Mouse (Mus musculus): ENCODE measurements around the gene Rnf149.
"Not testable (repeated sequence)": the region's sequence is repeated elsewhere in the genome, so short reads cannot be mapped to it uniquely, and the experiment has no call there.

Rnf149 gene

DNA sequence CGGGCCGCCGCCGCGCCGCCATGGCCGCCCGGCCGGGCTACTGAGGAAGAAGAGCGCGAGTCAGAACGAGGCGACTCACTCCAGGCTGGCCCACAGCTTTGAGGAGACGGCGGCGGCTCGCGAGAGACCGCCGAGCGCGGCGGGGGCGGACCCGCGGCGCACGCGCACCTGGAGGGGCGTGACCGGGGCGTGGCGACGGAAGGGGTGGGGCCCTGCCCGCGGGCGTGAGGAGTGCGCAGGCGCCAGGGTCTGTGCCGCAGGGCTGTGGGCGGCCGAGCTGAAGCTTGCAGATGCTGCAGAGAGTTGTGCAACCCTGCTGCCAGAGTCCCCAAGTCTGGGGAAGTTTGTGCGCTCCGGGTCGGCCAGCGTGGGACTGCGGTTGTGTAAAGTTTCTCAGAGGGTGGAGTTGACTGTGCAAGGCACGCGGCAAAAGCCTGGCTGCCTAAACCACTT lies at the start of gene Rnf149:
Rnf149 (minus strand) TSS at position 153 of the 453 bp plus-strand sequence.
- ATAC-seq (ENCODE audit: low TSS enrichment) = peak; percentile 88

DNA sequence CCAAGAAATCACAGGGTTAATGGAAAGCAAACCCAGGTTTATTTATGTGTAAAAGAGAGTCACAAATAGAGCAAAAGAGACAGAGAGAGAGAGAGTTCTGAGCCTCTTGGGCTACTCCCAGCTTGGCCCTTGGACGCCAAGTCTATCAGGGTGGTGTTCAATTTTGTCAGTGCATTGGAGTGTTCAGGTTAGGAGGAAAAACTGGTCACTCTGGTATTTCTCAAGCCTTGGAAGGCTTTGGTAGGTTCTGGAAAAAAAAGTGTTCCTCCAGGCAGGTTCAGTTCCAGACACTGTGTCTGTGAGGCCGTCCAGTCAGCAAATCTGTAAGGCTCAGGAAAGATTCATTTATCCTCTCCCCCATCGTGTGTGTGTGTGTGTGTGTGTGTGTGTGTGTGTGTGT lies 48.3 kb upstream of the Rnf149 start:
- peak; percentile 28; the same call in 1 of the 2 replicates for ATAC-seq (ENCODE audit: low TSS enrichment)

DNA sequence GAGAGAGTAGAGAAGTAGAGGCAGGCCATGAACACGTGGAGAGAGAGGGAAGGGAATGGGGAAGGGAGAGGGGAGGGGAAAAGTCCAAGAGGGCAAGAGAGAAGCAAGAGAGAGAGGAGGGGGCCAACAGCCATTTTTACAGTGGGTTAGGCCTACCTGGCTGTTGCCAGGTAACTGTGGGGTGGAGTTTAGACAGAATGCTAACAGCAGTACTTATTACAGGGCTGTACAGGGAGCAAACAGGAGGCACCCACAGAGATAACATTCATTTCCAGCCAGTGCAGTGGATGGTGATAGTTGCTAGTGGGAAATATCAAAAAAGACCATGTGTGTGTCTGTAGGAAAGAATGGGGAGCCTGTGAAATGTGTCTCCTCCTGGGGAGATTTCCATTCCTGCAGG lies 46.5 kb upstream of the Rnf149 start:
- no peak for ATAC-seq (ENCODE audit: low TSS enrichment)

DNA sequence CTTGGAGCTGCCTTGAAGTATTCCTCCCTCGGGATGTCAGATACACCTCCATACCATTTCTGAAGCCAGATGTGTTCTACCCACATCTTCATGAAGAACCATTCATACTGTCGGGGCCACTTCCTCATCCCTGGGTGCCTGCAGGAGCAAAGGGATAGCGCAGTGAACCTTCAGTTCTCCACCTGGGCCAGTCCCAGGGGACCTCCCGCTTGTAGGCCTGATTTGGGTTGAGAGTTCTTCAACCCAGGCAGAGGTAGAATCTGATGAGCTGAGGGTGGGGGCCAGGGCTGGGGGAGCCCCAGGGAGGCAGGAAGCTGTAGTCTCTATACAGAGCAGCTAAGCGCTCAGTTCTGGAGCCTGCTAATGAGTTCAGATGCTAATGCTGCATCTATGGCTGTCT lies 45.9 kb upstream of the Rnf149 start:
- no peak for ATAC-seq (ENCODE audit: low TSS enrichment)

DNA sequence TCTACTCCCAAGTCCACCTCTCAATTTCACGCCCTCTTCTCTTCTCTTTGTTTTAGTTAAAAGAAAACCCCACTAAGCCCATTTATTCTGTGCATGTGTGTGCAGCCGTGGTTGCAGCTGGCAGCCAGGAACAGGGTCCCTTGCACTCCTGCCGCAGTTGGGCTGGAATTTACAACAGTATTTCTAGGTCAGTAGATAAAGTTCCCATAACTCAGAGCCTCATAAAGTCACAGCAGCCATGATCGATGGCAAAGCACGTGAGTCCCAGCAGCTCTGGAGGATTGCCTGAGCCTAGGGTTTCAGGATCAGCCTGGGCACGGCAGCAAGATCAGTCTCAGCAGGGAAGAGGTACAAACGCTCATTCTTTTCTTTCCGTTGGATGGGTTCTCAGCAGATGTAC lies 41.3 kb upstream of the Rnf149 start:
- ATAC-seq (ENCODE audit: low TSS enrichment) = no peak

DNA sequence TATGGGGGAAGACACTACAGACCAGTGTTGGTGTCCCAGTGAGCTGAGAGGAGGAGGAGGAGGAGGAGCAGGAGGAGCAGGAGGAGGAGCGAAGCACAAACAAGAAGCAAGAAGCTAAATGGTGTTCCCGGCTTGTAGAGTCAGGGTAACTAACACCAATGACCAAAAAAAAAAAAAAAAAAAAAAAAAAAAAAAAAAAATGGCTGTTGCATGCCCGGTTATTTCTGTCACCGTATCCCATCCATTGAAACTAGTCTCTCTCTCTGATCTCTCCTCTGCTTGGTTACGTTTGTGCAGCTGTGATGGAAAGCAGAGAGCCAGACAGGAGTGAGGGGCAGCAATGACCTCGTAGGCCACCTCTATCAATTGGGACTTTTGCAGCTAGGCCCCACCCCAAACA lies 38.3 kb upstream of the Rnf149 start:
- no peak for ATAC-seq (ENCODE audit: low TSS enrichment)

DNA sequence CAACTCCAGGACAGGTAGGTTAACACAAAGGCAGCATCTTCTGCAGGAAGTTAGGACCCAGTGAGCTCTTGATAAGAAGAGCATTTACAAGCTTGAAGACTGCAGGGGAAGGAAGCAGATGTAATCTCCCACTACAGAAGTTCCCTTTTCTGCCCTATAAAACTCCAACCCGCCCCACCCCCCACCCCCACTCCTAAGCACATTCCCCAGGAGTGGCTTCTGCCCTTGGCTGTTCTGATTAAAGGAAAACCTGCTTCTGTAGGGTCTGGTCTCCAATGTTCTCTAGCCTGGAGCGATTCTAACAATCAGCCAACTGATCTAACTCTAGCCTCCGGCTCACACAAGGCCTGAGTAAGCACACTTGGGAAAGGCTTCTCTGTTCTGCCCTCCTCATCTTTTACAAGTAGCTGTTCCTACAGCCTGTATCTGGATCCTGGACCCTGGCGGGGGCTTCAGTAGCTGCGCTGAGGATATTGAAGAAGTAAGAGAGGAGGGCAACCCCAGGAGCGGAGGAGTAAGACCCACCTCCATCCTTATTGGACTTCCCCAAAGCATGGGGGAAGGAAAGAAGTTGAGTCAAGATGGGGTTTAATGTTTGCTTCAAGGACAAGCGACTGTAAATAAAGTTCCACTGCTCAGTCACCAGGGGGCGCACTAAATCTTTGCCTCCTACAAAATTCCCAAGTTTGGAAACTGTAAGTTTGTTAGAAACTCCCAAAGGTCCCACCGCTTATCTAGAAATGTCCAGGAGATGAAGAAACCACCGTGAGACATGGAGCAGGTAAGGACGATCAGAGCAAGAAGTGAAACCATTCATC lies 37.5 kb upstream of the Rnf149 start:
- peak; percentile 68 for ATAC-seq (ENCODE audit: low TSS enrichment)

DNA sequence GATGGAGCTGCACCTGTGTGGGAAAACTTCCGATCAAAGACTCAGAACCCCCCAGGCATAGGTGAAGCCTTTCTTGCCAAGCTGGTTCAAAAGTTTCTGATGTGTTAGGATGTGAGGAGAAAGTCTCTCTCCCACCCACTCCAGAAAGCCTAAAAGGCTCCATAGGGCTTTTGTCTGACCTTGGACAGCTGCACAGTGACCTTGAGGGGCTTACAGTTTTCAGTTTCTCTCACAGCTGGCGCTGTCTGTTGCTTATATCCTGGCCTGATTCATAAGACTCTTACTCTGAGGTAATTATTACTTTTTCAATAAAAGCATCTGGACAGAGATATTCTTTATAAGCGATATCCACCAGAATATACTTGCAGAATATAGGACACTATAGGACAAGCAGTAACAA lies 35.9 kb upstream of the Rnf149 start:
- no peak for ATAC-seq (ENCODE audit: low TSS enrichment)

DNA sequence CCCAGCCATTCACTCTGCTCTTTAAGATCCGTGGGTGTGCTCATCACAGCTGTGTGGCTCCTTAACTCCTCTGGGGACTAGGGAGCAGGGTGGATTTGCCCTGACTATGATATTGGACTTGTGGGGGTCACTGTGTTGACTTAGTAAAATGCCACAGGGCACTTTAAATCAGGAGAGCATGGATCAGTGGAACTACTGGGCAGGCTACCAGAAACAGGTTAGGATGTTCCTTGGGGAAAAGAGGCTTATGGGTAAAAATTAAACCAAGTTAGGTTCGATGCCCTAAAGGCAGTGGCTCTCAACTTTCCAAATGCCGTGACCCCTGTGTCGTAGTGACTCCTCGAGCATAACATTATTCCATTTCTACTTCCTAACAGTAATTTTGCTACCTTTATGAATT lies 35.3 kb upstream of the Rnf149 start:
- no peak for ATAC-seq (ENCODE audit: low TSS enrichment)

DNA sequence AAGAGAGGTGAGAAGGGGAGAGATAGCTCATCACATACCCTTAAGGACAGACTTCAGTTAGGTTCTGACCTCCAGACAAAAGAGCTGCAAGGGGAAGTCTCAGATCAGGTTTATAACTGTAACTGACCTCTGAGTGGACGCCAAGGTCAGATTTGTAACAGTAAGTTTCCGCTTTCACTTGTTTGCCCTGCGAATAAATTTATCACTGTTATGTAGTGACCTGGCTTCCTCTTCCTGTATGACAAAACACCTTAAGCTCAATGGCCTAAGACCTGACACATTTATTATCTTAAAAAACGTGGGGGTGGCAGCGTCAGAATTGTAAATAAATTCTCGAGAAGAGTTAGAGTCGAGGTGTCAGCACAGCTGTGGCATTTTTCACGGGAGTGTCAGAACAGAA lies 31.3 kb upstream of the Rnf149 start:
- no peak for ATAC-seq (ENCODE audit: low TSS enrichment)

DNA sequence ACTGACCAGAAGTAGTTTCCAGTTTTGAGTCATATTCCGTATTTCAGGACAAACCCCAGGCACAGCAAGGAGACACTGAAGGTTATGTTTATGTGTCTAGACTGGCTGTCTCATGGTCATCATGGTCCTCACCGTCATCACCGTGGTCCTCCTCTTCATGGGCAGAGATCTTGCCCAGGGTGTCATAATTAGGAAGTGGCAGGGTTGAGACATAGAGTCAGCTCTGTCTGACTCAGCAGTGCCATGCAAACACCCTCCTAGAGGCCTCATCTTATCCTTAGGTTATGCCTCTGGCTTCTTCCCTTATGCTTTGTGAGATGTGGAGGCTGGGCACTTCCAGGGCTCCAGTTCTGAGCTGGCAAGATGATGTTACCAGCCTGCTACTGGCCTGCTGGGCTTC lies 25.3 kb upstream of the Rnf149 start:
- no peak for ATAC-seq (ENCODE audit: low TSS enrichment)

DNA sequence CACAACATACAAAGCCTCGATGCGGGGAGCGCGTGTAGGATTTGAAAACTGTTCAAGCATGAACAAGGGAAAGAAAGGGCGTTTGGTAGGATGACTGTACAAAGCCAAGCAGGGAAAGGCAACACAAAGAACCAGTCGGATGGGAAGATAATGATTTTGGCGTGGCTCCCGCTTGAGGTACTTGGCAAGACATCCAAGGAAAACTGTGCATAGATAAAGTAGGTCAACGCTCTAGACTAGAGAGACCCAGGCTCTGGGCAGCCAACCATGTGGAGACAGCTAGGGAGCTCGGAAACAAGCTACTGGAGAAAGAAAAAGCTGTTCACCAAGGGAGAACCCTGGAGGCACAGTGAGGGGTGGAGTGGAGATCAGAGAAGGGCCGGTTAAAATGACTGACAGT lies 21.5 kb upstream of the Rnf149 start:
- peak; percentile 79 for ATAC-seq (ENCODE audit: low TSS enrichment)

DNA sequence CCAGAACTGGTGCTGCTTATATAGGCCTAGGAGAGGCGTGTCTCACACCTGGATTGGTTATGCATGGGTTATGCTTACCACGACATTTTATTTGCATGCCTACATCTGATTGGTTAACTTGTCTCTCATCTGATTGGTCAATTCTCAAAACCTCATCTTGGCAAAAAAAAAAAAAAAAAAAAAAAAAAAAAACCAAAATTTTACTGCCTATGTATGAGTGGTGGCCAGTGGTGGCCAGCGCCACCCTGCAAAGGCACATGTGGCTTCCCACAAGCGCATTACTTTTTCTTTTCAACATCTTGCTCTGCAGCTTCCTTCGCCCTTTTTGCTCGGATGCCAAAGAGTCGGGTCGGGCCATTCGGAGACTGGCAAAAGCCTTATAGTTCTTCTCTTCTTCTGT lies 19.9 kb upstream of the Rnf149 start:
- not testable (repeated sequence) for ATAC-seq (ENCODE audit: low TSS enrichment)

DNA sequence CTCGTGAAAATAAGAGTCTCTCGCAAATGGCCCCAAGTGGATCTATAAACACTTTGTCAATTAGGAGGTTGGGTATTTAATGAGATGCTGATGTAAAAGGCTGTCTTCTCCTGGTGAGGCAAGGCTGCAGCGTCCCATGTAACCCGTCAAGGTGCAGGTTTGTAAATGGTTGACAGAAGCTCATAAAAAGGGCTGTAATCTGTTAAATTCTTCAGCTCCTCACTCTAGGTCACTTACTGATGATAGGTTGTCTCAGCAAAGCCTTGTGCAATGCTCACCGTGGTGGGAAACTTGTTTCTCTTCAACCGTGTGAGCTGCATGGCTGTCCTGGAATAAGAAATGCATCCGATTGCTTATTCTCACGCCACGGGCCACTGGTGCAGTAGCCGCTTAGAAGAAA lies 16.6 kb upstream of the Rnf149 start:
- ATAC-seq (ENCODE audit: low TSS enrichment) = no peak

DNA sequence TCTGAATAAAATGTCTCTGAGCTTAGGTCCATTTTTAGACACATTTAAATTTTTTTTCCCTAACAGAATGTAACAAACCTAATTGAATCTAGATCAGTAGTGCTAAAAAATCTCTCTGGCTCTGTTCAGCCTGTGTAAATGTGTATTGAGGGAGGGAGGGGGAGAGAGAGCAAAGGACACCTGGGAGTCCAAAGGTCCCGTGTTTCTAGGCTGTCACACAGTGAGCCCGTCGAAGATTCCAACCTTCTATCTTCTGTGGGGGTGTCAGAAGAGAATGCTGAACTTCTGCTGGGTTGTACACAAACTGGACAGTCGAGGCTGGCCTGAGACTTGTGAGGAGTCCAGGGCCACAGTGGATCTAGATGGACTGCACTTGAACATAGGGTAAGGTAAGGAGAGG lies 14.9 kb upstream of the Rnf149 start:
- no peak for ATAC-seq (ENCODE audit: low TSS enrichment)

DNA sequence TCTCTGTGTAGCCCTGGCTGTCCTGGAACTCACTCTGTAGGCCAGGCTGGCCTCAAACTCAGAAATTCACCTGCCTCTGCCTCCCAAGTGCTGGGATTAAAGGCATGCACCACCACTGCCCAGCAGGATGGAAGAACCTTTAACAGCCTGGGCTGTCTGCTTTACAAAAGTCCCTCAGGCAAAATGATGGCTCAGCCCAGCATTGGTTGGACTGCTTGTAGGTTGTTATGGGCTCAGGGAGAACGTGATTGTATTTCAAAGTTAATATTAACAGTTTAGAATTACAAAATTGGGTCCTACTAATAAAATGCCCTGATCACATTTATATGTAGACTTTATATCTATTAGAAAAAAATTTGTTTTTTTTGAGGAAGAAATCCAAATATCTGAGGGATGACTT lies 14.4 kb upstream of the Rnf149 start:
- ATAC-seq (ENCODE audit: low TSS enrichment) = not testable (repeated sequence)

DNA sequence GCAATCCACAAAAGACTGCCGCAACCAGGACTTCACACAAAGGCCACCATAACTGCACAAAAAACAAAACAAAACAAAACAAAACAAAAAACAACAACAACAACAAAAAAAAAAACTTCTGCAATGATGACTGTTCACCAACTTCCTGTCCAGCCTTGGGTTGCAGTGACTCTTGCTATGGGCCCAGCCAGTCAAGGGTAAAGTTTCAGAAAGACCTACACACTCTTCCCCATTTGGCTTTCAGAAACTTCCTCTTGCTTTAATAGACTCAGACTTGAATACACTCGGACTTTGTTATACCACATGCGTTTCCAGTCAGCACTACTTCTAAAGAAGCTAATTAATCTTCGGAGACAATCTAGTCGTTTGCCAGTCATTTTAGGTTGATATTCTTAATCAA lies 13.0 kb upstream of the Rnf149 start:
- no peak for ATAC-seq (ENCODE audit: low TSS enrichment)

DNA sequence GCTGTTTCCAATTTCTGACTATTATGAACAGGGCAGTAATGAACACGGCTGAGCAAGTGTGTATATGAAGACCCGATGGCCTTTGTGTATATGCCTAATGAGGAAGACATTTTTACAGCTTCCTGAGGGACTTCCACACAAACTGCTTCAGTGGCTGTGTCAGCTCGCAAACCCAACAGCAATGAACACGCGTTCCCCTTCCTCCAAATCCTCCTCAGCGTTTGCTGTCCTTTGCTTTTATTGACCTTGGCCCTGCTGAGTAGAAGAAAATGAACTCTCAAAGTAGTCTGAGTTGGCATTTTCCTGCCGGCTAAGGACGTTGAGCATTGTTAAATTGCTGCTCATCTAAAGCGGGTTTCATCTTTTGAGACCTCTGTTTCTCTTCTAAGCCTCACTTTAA lies 8.2 kb upstream of the Rnf149 start:
- ATAC-seq (ENCODE audit: low TSS enrichment) = no peak

DNA sequence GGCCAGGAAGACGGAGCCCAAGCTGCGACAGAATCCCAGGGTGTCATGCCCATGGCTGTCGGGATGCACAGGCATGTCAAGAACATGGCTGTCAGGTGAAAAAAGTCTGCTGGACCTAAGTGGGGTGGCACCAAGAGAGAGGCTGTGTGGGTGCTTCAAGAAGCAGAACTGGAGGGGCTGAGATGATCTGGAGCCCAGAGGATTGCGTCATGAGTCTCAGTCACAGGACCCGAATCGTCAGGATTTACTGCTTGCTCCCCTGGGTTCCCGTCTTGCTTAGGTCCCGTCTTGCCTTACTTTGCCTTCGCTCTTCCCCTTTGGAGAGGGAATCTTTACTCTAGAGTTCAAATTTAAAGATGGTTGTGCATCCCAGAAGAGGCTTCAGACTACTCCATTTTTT lies 6.0 kb upstream of the Rnf149 start:
- no peak for ATAC-seq (ENCODE audit: low TSS enrichment)

DNA sequence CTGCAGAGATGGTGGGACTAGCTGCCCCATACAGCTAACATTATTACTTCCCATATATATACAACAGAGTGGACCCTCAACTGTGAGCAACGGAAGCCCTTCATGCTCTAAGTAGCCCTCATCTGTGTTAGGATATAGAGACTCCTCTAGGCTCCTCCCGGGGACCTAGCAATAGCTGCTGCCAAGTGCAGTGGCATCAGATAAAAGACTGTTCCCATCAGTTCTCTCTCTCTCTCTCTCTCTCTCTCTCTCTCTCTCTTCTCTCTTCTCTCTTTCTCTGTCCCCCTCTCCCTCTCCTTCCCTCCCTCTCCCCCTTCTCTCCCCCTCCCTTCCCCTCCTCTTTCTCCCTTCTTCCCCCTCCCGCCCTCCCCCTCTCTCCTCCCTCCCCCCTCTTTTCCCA lies 4.0 kb upstream of the Rnf149 start:
- ATAC-seq (ENCODE audit: low TSS enrichment) = no peak

DNA sequence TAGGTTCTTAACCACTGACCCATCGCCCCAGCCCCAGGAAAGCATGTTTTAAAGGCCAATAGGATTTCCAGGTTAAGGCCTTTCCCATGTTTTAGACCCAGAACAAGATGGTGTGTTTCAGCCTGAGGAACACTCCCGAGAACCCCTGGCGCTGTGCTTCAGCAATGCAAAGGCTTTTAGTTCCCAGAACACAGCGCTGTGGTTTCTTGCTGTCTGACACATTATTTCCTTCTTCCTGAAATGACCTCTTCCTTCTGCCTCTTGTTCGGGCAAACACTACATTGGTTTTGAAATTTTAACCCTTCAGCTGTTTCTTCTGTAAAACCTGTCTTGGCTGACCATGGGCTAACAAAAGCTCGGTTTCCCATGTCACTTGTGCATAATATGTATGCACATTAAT lies 1.9 kb upstream of the Rnf149 start:
- no peak for ATAC-seq (ENCODE audit: low TSS enrichment)

DNA sequence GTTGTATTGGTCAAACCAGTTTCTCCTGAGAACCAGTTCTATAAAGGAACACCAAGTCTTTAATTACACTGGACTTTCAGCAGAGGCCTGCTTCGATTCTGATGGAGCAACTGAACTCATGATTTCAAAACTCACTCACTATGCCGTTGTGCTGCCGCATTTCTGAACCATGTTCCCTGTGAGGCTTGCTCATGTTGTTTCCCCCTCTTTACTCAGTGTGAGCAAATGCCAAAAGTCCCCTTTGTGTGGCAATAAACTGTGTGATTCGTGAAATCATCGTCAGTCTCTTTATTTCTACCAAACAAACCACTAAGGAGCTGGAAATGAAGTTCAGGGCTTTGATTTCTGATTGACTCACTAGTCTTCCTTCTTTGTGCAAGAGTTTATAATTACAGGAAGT lies 1.2 kb upstream of the Rnf149 start:
- ATAC-seq (ENCODE audit: low TSS enrichment) = no peak

DNA sequence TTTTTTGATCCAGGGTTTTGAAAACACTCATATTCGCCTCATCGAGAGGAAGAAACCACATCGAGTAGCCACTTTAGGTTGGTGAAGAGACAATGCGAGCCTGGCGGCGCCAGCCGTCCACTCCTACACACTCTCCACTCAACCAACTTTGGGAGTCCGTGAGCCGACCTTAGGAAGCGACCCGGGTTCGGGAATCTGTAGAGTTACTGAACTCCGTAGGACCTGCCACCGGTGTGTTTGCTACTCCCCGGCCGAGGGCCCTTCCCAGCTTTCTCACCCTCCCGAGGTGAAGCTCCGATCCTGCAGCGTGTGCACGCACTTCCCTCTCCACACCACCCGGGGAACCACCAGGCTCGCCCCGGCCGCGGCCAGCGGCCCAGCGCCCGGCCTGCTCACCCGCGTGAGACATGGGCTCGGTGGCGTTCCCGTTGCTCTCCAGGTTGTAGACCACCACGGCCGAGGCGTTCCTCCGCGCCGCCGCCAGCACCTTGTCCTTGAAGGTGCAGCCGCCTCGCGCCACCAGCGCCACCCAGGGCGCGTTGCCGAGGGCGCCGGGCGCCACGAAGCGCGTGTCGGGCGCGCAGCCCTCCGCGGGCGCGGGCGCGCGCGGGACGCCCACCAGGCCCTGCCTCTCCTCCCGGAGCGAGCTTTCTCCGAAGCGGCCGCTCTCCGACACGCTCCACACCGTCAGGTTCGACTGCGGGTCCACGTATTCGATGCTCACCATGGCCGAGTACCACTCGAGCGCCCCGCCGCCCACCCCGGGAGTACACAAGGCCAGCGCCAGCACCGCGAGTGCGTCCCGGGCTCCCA lies 568 bp downstream of the Rnf149 start:
- ATAC-seq (ENCODE audit: low TSS enrichment) = peak; percentile 75

Data from frontal cortex, adult (tissue).